Mouse (Mus musculus) C2C12 (cell line): Measurements from ENCODE around the gene Strip1.

ENCODE experiments used
- CEBPB ChIP-seq: IDR thresholded peaks from one replicate; pipeline ENCODE4 v1.6.1; 2011; ENCODE audit warnings: low read depth, mild to moderate bottlenecking, control low read depth, moderate library complexity
- CTCF ChIP-seq: IDR thresholded peaks from one replicate; pipeline ENCODE4 v1.5.1; 2011; ENCODE audit not compliant: control insufficient read depth, insufficient read depth, insufficient read length
- MYOD1 ChIP-seq: IDR thresholded peaks from one replicate; pipeline ENCODE4 v1.6.1; 2011; ENCODE audit warnings: low read depth; ENCODE audit not compliant: control insufficient read depth, insufficient read length
- USF1 ChIP-seq: IDR thresholded peaks from one replicate; pipeline ENCODE4 v1.6.1; 2011; ENCODE audit warnings: low read depth, mild to moderate bottlenecking, control low read depth, moderate library complexity

GRCm38 (mm10) chr3:107625536-107625935 lies 6.0 kb downstream of the Strip1 start:
- TF ChIP-seq CTCF, result no peak
- no peak for TF ChIP-seq CEBPB
- TF ChIP-seq USF1, result no peak
- TF ChIP-seq MYOD1, result no peak
